Mouse (Mus musculus) thymus, postnatal 14 days (tissue): ENCODE data around the gene Hist1h3a.
"Not testable (repeated sequence)": the region's sequence is repeated elsewhere in the genome, so short reads cannot be mapped to it uniquely, and the experiment has no call there.

Source experiments
- DNase-seq: peaks from one replicate; pipeline ENCODE4 v3.0.0; 2021

Hist1h3a gene

GRCm38 (mm10) chr13:23740256-23740840 lies 21.8 kb downstream of the Hist1h3a start:
- no peak for DNase-seq

DNA sequence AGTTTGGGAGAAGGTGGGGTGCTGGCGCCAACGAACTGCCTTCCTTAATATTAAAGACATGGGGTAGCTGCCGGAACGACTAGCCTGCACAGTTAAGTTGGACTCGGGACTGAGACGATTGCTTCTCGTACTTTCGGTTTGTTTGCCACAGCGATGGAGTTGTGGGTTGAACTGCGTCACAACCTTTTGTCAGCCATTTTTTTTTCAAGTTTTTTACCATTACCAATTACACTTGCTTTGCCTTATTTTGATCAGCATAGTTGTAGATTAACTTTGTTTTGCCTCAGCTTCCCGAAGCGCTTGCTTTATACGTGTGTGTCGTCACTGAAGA lies 22.3 kb downstream of the Hist1h3a start:
- DNase-seq, result no peak

GRCm38 (mm10) chr13:23739069-23739921 lies 22.9 kb downstream of the Hist1h3a start:
- peak; percentile 91 for DNase-seq

DNA sequence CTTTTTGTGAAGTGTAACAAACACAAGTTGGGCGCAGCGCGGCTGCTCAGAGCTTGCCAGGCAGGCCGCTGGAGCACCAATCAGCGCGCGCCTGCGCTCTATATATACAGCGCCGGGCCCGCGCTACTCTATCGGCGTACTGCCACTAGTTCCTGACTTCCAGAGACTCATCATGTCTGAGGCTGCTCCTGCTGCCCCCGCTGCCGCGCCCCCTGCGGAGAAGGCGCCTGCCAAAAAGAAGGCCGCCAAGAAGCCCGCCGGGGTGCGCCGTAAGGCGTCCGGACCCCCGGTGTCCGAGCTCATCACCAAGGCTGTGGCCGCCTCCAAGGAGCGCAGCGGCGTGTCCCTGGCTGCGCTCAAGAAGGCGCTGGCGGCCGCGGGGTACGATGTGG lies 23.5 kb downstream of the Hist1h3a start, which contains the start of gene Hist1h1c:
Hist1h1c (plus strand) TSS at position 132 of the 392 bp plus-strand sequence.
- peak; percentile 97 for DNase-seq

GRCm38 (mm10) chr13:23738041-23738440 lies 24.1 kb downstream of the Hist1h3a start:
- peak; percentile 57 for DNase-seq

DNA sequence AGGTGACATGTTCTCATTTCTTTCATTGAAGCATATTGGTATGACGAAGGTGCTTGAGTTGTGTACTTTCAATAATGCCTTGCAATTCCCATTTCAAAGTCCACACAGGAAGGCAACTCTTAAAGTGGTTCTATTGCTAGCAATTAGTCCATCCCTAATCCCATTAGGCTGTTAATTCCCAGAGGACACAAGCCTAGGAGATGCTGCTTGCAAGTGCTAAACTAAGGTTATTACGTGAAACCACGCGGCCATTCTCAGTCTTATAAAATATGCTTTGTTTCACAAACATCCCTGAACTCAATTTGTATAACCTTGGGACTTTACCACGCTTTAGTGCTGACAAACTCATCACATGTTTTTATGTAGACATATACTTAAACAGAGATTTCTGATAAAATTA lies 25.1 kb downstream of the Hist1h3a start:
- no peak for DNase-seq

- DNase-seq, result peak; percentile 52
Measured at GRCm38 (mm10) chr13:23732156-23732804, 29.9 kb downstream of the Hist1h3a start.

DNA sequence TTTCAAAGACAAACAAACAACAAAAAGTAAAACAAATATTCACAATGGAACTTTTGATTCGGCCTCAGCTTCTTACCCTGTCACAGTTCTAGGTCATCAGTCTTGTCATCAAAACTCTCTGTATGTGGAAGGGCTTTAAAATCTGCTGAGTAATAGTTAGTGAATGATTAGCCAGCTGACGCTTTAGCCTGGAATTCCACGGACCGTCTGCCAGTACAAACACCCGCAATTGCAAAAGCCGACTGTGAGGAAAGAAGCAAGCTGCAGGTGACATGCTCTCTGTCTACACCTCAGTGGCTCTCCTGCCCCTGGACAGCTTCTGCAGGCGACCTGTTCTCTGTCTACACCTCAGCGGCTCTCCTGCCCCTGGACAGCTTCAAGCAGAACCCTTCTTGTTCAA lies 31.7 kb downstream of the Hist1h3a start:
- DNase-seq, result no peak

GRCm38 (mm10) chr13:23729706-23730105 lies 32.5 kb downstream of the Hist1h3a start:
- no peak for DNase-seq

GRCm38 (mm10) chr13:23729192-23729525 lies 33.0 kb downstream of the Hist1h3a start:
- peak; percentile 57 for DNase-seq

DNA sequence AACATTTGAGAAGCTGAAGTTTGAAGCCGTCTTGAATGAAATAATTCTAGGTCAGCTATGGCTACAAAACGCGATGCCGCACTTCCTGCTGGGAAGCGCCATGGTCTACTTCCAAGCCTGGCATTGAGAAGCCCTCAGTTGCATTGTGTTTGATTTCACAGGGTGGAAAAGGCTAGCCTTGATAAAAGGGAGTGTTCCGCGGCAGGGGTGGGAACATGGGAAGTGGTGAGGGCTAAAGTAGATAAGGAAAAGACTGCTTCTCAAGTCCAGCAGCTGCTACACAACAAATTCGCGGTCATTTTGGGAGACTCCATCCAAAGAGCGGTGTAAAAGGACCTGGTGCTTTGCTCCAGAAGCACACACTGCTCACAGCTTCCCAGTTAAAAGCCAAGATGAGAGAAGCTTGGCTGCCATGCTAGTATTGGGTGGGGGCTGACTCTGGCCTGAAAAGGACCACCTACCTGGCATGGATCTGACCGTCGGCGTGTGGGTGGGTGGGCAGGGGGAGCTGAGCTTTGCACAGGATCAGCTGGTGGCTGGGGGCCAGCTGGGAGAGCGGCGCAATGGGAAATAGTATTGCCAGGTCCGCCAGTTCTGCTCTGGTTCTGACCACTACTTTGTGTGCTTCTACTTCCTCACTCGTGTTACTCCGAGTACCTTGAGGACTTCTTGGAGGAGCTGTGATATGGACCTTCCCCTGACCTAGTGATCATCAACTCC lies 33.6 kb downstream of the Hist1h3a start:
- no peak for DNase-seq

- no peak for DNase-seq
Measured at GRCm38 (mm10) chr13:23725213-23725612, 37.0 kb downstream of the Hist1h3a start.

DNA sequence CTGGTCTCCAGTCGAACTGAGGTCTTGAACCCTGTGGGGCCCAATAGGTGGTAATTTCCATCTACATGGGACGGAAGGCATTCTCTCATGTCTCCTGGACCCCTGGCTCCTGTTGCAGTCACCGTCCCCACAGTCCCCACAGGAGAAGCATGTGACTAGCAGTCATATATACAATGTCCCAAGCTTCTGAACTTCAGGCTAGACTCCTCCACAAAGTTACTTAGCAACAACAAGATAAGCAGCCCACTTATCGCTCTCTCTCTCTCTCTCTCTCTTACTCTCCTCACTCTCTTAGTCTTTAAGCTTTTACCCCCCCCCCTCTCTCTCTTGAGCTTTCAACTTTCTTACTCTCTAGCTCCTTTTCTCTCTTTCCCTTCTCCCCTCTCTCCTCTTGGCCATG lies 37.9 kb downstream of the Hist1h3a start:
- no peak for DNase-seq

- DNase-seq, result not testable (repeated sequence)
Measured at GRCm38 (mm10) chr13:23717593-23718245, 44.5 kb downstream of the Hist1h3a start.

GRCm38 (mm10) chr13:23717176-23717575 lies 45.0 kb downstream of the Hist1h3a start:
- DNase-seq, result no peak

DNA sequence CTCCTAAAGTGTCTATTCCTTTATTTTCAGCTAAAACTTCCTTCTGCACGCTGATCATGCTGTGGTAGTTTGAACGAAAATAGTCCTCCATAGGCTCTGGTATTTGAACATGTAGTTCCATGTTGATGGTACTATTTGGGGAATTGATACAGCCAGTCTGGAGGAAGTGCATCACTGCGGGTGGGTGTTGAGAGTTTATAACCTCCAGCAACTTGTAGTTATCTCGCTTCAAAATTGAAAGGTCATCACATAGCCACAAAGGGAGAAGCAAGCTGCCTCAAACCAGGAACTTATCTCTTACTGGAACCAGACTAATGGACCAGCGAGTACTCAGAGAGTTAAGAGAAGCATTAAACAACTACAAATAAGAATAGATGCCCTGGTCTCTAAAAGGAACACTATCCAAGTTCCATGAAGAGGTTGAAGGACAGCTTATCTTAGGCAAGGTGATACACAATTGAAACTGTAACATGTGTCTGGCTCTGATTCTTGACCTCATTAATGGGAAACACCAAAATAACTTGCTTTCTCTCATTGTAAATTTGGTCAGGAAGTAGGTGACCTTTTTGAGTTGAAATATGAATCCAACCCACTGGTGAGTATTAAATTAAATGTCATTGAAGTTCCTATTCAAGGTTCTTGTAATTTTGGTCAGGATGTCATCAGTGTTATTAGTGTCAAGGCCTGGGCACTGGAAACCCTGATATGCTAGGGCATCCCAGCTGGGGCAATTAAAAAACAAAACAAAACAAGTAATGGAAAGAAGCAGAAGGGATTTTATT lies 45.7 kb downstream of the Hist1h3a start:
- no peak for DNase-seq
